19 mouse cellular contexts compared by ENCODE assay signal in the genomic region with DNA sequence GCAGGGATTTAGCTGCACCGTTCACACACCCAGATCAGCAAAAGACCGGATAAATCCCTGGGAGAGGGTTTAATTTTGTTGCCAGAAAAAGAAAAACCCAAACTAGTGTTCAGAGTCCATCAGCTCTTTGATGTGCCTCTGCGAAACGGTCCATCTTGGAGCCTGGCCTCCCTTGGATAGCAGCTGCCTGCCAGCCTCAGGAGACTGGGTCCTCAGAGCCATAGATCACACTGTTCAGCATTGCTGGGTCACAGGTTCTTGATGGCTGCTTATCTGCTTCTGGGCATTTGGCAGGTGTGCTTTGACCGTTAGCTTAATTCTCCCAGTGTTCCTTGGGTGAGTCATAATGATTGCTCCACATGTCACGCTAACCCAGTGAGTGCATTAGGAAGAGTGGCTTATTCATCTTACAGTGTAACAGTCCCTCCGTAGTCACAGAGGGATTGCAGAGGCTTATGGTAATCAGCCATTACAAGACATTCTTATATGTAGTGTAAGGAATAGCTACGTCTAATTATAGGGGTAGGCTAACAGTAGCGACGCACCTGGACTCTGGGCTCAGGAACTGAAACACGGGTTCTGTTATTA. TPM values are rescaled to one million over a fixed set of nuclear protein-coding genes. Genes with fewer than 3 reads are reported as not detected.
DNase-seq lines count a peak whose midpoint lies in the region; ATAC-seq and TF ChIP-seq lines count a peak whose summit lies in the region.
"Had no signal": no experiment of that assay in that cellular context is flagged by ENCODE, and none has a peak within 500 bp of the region (broad histone marks: within the 10 kb centered on the region; RNA-seq: fewer than 3 reads in every experiment).

No protein-coding gene starts in this region.

- no peak overlapping the region for H3K4me2 ChIP-seq in embryonic facial prominence, embryonic 13.5 days
- H3K4me2 ChIP-seq in neural tube, embryonic 14.5 days (ENCODE audit: low read depth, low read length): no peak overlapping the region
- no peak overlapping the region for H3K4me2 ChIP-seq in midbrain, embryonic 15.5 days

- no peak overlapping the region for H3K27ac ChIP-seq in embryonic facial prominence, embryonic 13.5 days
- H3K27ac ChIP-seq in embryonic facial prominence, embryonic 10.5 days (replicated peaks): no peak overlapping the region
- no peak overlapping the region for H3K27ac ChIP-seq in neural tube, embryonic 14.5 days (ENCODE audit: low read depth, low read length)
- H3K27ac ChIP-seq in midbrain, embryonic 15.5 days: no peak overlapping the region
- H3K27ac ChIP-seq in gastrocnemius, adult 2 months: no peak overlapping the region
- H3K27ac ChIP-seq in limb, embryonic 10.5 days: no peak overlapping the region
- H3K27ac ChIP-seq: forebrain, embryonic 10.5 days; layer of hippocampus, adult 2 months had no signal

- intact Hi-C loops in gastrocnemius, adult 2 months (cut with DNase I): no loop called here

- no peak overlapping the region for H3K9ac ChIP-seq in embryonic facial prominence, embryonic 13.5 days
- no peak overlapping the region for H3K9ac ChIP-seq in neural tube, embryonic 14.5 days (replicated peaks; ENCODE audit: low read depth, low read length)
- H3K9ac ChIP-seq in midbrain, embryonic 15.5 days: no peak overlapping the region

- 72% methylated on average over 11 of the region's 11 CpGs for WGBS in embryonic facial prominence, embryonic 13.5 days
- 83% methylated on average over 11 of the region's 11 CpGs for whole genome bisulfite sequencing in embryonic facial prominence, embryonic 10.5 days
- 67% methylated on average over 11 of the region's 11 CpGs for WGBS in neural tube, embryonic 14.5 days
- WGBS in midbrain, embryonic 15.5 days: 55% methylated on average over 11 of the region's 11 CpGs
- WGBS in limb, embryonic 10.5 days: 78% methylated on average over 11 of the region's 11 CpGs

- ATAC-seq in embryonic facial prominence, embryonic 13.5 days (ENCODE audit: insufficient number of reproducible peaks, insufficient read depth, low FRiP score, low TSS enrichment, low read depth): 0 out of 2 replicates have a peak, but pooled peaks have one; percentile 37
- ATAC-seq in neural tube, embryonic 14.5 days (ENCODE audit: low read depth): peak; percentile 41; the same call in 1 of the 2 replicates
- ATAC-seq in midbrain, embryonic 15.5 days (replicated peaks): peak; percentile 71
- ATAC-seq: lung, postnatal 0 days had no signal

- TF ChIP-seq CTCF in gastrocnemius, adult 2 months (IDR thresholded peaks at IDR 0.05): no peak

- H3K9me3 ChIP-seq in embryonic facial prominence, embryonic 13.5 days: no peaks in the 10 kb centered on the region
- no peaks in the 10 kb centered on the region for H3K9me3 ChIP-seq in embryonic facial prominence, embryonic 10.5 days
- no peaks in the 10 kb centered on the region for H3K9me3 ChIP-seq in neural tube, embryonic 14.5 days (ENCODE audit: control insufficient read depth, low read length)
- no peaks in the 10 kb centered on the region for H3K9me3 ChIP-seq in midbrain, embryonic 15.5 days
- no peaks in the 10 kb centered on the region for H3K9me3 ChIP-seq in limb, embryonic 10.5 days (replicated peaks)
- H3K9me3 ChIP-seq: forebrain, embryonic 10.5 days had no signal

- H3K4me3 ChIP-seq in embryonic facial prominence, embryonic 13.5 days: no peak overlapping the region
- H3K4me3 ChIP-seq in embryonic facial prominence, embryonic 10.5 days: no peak overlapping the region
- no peak overlapping the region for H3K4me3 ChIP-seq in neural tube, embryonic 14.5 days (ENCODE audit: low read depth, low read length)
- no peak overlapping the region for H3K4me3 ChIP-seq in midbrain, embryonic 15.5 days
- H3K4me3 ChIP-seq in gastrocnemius, adult 2 months: no peak overlapping the region
- no peak overlapping the region for H3K4me3 ChIP-seq in limb, embryonic 10.5 days
- H3K4me3 ChIP-seq: forebrain, embryonic 10.5 days; layer of hippocampus, adult 2 months; myocyte had no signal

- H3K27me3 ChIP-seq in embryonic facial prominence, embryonic 13.5 days: no peaks in the 10 kb centered on the region
- no peaks in the 10 kb centered on the region for H3K27me3 ChIP-seq in embryonic facial prominence, embryonic 10.5 days (replicated peaks; ENCODE audit: low read depth, poor library complexity, severe bottlenecking)
- no peaks in the 10 kb centered on the region for H3K27me3 ChIP-seq in neural tube, embryonic 14.5 days (ENCODE audit: control insufficient read depth, insufficient read depth, low read length)
- no peaks in the 10 kb centered on the region for H3K27me3 ChIP-seq in midbrain, embryonic 15.5 days (replicated peaks)
- no peaks in the 10 kb centered on the region for H3K27me3 ChIP-seq in limb, embryonic 10.5 days (ENCODE audit: low read depth, poor library complexity, severe bottlenecking)

- DNase-seq in embryonic facial prominence, embryonic 10.5 days (ENCODE audit: low spot score): no peak
- no peak for DNase-seq in neural tube, embryonic 10.5 days (ENCODE audit: extremely low spot score, low spot score)
- no peak for DNase-seq in urinary bladder, adult 18-20 months (ENCODE audit: low spot score in 2 of 2)
- DNase-seq in gastrocnemius, adult 2 months: no peak
- DNase-seq in limb, embryonic 10.5 days (ENCODE audit: low spot score): no peak
- DNase-seq: cerebellum, adult 8-10 months; gastrocnemius, postnatal 25 days; kidney, adult 8-10 months; kidney, postnatal 14 days; layer of hippocampus, postnatal 36 days; liver; right cerebral cortex, adult 18-20 months had no signal

- no peaks in the 10 kb centered on the region for H3K4me1 ChIP-seq in embryonic facial prominence, embryonic 13.5 days
- H3K4me1 ChIP-seq in embryonic facial prominence, embryonic 10.5 days: no peaks in the 10 kb centered on the region
- H3K4me1 ChIP-seq in neural tube, embryonic 14.5 days (ENCODE audit: control insufficient read depth, insufficient read depth, low read length): no peaks in the 10 kb centered on the region
- no peaks in the 10 kb centered on the region for H3K4me1 ChIP-seq in midbrain, embryonic 15.5 days
- no peaks in the 10 kb centered on the region for H3K4me1 ChIP-seq in limb, embryonic 10.5 days
- H3K4me1 ChIP-seq: forebrain, embryonic 10.5 days had no signal

- no peaks in the 10 kb centered on the region for H3K36me3 ChIP-seq in embryonic facial prominence, embryonic 13.5 days
- no peaks in the 10 kb centered on the region for H3K36me3 ChIP-seq in embryonic facial prominence, embryonic 10.5 days (replicated peaks)
- H3K36me3 ChIP-seq in neural tube, embryonic 14.5 days (ENCODE audit: control insufficient read depth, insufficient read depth, low read length): no peaks in the 10 kb centered on the region
- no peaks in the 10 kb centered on the region for H3K36me3 ChIP-seq in midbrain, embryonic 15.5 days (replicated peaks)
- no peaks in the 10 kb centered on the region for H3K36me3 ChIP-seq in limb, embryonic 10.5 days
- H3K36me3 ChIP-seq: forebrain, embryonic 10.5 days had no signal

RNA-seq across cellular contexts. Expression of a gene that starts 31.7 kb away (rescaled TPM):
- 303 and 307 TPM in 2 replicates for polyA plus RNA-seq in embryonic facial prominence, embryonic 13.5 days (2015; fragmentation: Nextera tagmentation; extraction: Ambion mirVana)
- 310 and 312 TPM in 2 replicates for polyA plus RNA-seq in embryonic facial prominence, embryonic 10.5 days (2016; fragmentation: Nextera tagmentation; extraction: Ambion mirVana)
- polyA plus RNA-seq in neural tube, embryonic 14.5 days (2014; fragmentation: Nextera tagmentation; extraction: Ambion mirVana): 336 and 381 TPM in 2 replicates
- polyA plus RNA-seq in midbrain, embryonic 15.5 days (2015; fragmentation: Nextera tagmentation; extraction: Ambion mirVana): 303 and 312 TPM in 2 replicates
- total RNA-seq in gastrocnemius, adult 2 months (2021): 100 to 1,000 TPM; 249 to 333 TPM
- polyA plus RNA-seq in limb, embryonic 10.5 days (2016; fragmentation: Nextera tagmentation; extraction: Ambion mirVana): 321 and 322 TPM in 2 replicates

RNA-seq across cellular contexts. Expression of a gene that starts 41.2 kb away (rescaled TPM):
- 48.3 and 50.7 TPM in 2 replicates for polyA plus RNA-seq in embryonic facial prominence, embryonic 13.5 days (2015; fragmentation: Nextera tagmentation; extraction: Ambion mirVana)
- polyA plus RNA-seq in embryonic facial prominence, embryonic 10.5 days (2016; fragmentation: Nextera tagmentation; extraction: Ambion mirVana): 50.4 and 52.9 TPM in 2 replicates
- polyA plus RNA-seq in neural tube, embryonic 14.5 days (2014; fragmentation: Nextera tagmentation; extraction: Ambion mirVana): 30.7 and 36.9 TPM in 2 replicates
- 30.4 and 30.9 TPM in 2 replicates for polyA plus RNA-seq in midbrain, embryonic 15.5 days (2015; fragmentation: Nextera tagmentation; extraction: Ambion mirVana)
- total RNA-seq in gastrocnemius, adult 2 months (2021): 1 to 10 TPM; 8.3 to 8.9 TPM
- polyA plus RNA-seq in limb, embryonic 10.5 days (2016; fragmentation: Nextera tagmentation; extraction: Ambion mirVana): 46.7 and 54.3 TPM in 2 replicates

RNA-seq across cellular contexts. Expression of a gene that starts 41.5 kb away (rescaled TPM):
- polyA plus RNA-seq in embryonic facial prominence, embryonic 13.5 days (2015; fragmentation: Nextera tagmentation; extraction: Ambion mirVana): 35.9 and 49.5 TPM in 2 replicates
- polyA plus RNA-seq in embryonic facial prominence, embryonic 10.5 days (2016; fragmentation: Nextera tagmentation; extraction: Ambion mirVana): 21.3 and 22.2 TPM in 2 replicates
- 13.0 TPM in 2 replicates for polyA plus RNA-seq in neural tube, embryonic 14.5 days (2014; fragmentation: Nextera tagmentation; extraction: Ambion mirVana)
- 12.5 and 12.7 TPM in 2 replicates for polyA plus RNA-seq in midbrain, embryonic 15.5 days (2015; fragmentation: Nextera tagmentation; extraction: Ambion mirVana)
- 10 to 100 TPM; 42.6 to 45.4 TPM for total RNA-seq in gastrocnemius, adult 2 months (2021)
- polyA plus RNA-seq in limb, embryonic 10.5 days (2016; fragmentation: Nextera tagmentation; extraction: Ambion mirVana): 15.6 and 21.5 TPM in 2 replicates
